Mouse (Mus musculus): Measurements from ENCODE around the gene Atp7b. TPM values are rescaled to one million over a fixed set of nuclear protein-coding genes. Genes with fewer than 3 reads are reported as not detected.

The Atp7b gene
- polyA plus RNA-seq (2014; fragmentation: Illumina TruSeq; extraction: RNeasy Lipid Tissue Mini Kit (QIAGEN cat#74804); ENCODE audit: low read depth, low replicate concordance): 0.94 TPM

GRCm38 (mm10) chr8:22059821-22060445 is at the start of gene Atp7b:
Gene Atp7b (minus strand): TSS chr8:22060305.

DNA sequence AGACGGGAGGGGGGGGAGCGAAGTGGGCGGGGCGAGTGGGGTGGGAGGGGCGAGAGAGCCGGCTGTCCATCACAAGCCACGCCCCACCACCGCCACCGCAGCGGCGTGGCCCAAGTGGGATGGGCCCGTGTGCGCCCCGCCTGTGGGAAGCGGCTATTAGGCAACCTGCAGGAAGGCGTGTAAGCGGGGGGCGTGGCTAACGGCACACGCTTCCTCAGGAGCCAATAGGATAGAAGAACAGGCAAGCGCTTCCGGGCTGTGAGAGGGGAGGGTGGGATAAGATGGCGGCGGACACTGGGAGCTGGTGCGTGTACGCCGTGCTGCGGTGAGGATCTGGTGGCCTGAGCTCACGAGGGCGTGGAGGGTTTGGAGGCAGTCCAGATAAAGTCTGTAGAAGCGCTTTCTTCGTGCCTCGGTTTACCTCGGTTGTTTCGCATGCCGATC is 363 bp upstream of the Atp7b start, which contains the start of gene Alg11:
TSS of gene Alg11 (plus strand) at position 276 of the 444 bp plus-strand sequence.

DNA sequence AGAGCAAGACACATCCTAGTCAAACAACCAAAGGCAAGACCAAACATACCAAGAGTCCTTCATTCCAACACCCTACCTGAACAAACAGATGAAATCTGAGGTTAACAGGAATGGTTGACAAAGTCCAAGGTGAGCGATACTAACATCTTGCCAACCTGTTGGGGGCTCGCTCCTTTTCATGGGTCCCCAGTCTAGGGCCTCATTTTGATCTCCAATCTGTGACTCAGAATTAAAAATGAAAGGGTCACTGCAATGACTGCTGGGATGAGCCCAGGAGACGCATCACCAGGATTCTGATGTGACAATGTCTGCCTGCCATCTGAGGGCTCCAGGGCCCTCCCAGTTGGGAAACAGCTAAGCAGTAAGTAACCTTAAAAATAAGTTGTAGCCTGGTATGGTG is 90.6 kb downstream of the Atp7b start, which contains the start of gene Ccdc70:
TSS of gene Ccdc70 (plus strand) at position 301 of the 400 bp plus-strand sequence.

DNA sequence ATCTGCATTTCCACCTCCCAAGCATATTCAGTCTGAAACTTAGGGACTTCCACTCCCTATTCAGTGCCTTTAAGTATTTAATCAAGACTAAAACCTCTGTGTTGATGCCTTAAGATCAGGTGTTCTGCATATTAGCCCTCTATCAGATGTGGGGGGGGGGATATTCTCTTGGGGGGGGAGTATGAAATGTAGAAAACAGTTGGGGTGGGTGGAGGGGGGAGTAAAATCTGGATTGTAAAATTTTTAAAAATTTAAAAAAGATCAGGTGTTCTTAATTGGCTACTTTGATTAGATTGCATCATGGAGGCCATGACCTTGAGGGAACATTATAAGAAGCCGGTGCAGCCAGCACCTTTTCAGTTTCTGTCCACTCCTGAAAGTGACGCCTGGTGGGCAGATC is 101.7 kb downstream of the Atp7b start, which contains the start of gene Fam90a1a:
TSS of gene Fam90a1a (plus strand) at position 301 of the 400 bp plus-strand sequence.

GRCm38 (mm10) chr8:21946462-21946861 is 113.6 kb downstream of the Atp7b start, which contains the start of gene Defb13:
Gene Defb13 (plus strand): TSS chr8:21946762.

Other genes starting within 250 kb of the Atp7b start
- gene Defb50, start 236.8 kb downstream of the Atp7b start, polyA plus RNA-seq (2014; fragmentation: Illumina TruSeq; extraction: RNeasy Lipid Tissue Mini Kit (QIAGEN cat#74804); ENCODE audit: low read depth, low replicate concordance): not detected
- not detected for gene Defb2, start 220.4 kb downstream of the Atp7b start, polyA plus RNA-seq (2014; fragmentation: Illumina TruSeq; extraction: RNeasy Lipid Tissue Mini Kit (QIAGEN cat#74804); ENCODE audit: low read depth, low replicate concordance)
- gene Defb10, start 201.4 kb downstream of the Atp7b start, polyA plus RNA-seq (2014; fragmentation: Illumina TruSeq; extraction: RNeasy Lipid Tissue Mini Kit (QIAGEN cat#74804); ENCODE audit: low read depth, low replicate concordance): not detected
- gene Defb9, start 174.9 kb downstream of the Atp7b start, polyA plus RNA-seq (2014; fragmentation: Illumina TruSeq; extraction: RNeasy Lipid Tissue Mini Kit (QIAGEN cat#74804); ENCODE audit: low read depth, low replicate concordance): not detected
- 11.2 TPM for gene Defb11, start 153.9 kb downstream of the Atp7b start, polyA plus RNA-seq (2014; fragmentation: Illumina TruSeq; extraction: RNeasy Lipid Tissue Mini Kit (QIAGEN cat#74804); ENCODE audit: low read depth, low replicate concordance)
- gene Defb15, start 127.6 kb downstream of the Atp7b start, polyA plus RNA-seq (2014; fragmentation: Illumina TruSeq; extraction: RNeasy Lipid Tissue Mini Kit (QIAGEN cat#74804); ENCODE audit: low read depth, low replicate concordance): 2.2 TPM
- gene Defb35, start 122.0 kb downstream of the Atp7b start, polyA plus RNA-seq (2014; fragmentation: Illumina TruSeq; extraction: RNeasy Lipid Tissue Mini Kit (QIAGEN cat#74804); ENCODE audit: low read depth, low replicate concordance): not detected
- not detected for gene Defb13, start 113.5 kb downstream of the Atp7b start, polyA plus RNA-seq (2014; fragmentation: Illumina TruSeq; extraction: RNeasy Lipid Tissue Mini Kit (QIAGEN cat#74804); ENCODE audit: low read depth, low replicate concordance)
- not detected for gene Fam90a1a, start 101.6 kb downstream of the Atp7b start, polyA plus RNA-seq (2014; fragmentation: Illumina TruSeq; extraction: RNeasy Lipid Tissue Mini Kit (QIAGEN cat#74804); ENCODE audit: low read depth, low replicate concordance)
- gene Ccdc70, start 90.5 kb downstream of the Atp7b start, polyA plus RNA-seq (2014; fragmentation: Illumina TruSeq; extraction: RNeasy Lipid Tissue Mini Kit (QIAGEN cat#74804); ENCODE audit: low read depth, low replicate concordance): 278 TPM
- gene Alg11, start 416 bp upstream of the Atp7b start, polyA plus RNA-seq (2014; fragmentation: Illumina TruSeq; extraction: RNeasy Lipid Tissue Mini Kit (QIAGEN cat#74804); ENCODE audit: low read depth, low replicate concordance): 19.0 TPM
- 1.1 TPM for gene Nek5, start 64.7 kb upstream of the Atp7b start, polyA plus RNA-seq (2014; fragmentation: Illumina TruSeq; extraction: RNeasy Lipid Tissue Mini Kit (QIAGEN cat#74804); ENCODE audit: low read depth, low replicate concordance)
- gene Nek3, start 106.1 kb upstream of the Atp7b start, polyA plus RNA-seq (2014; fragmentation: Illumina TruSeq; extraction: RNeasy Lipid Tissue Mini Kit (QIAGEN cat#74804); ENCODE audit: low read depth, low replicate concordance): 2.0 TPM
- 34.9 TPM for gene Ckap2, start 125.5 kb upstream of the Atp7b start, polyA plus RNA-seq (2014; fragmentation: Illumina TruSeq; extraction: RNeasy Lipid Tissue Mini Kit (QIAGEN cat#74804); ENCODE audit: low read depth, low replicate concordance)
- 30.8 TPM for gene Vps36, start 132.5 kb upstream of the Atp7b start, polyA plus RNA-seq (2014; fragmentation: Illumina TruSeq; extraction: RNeasy Lipid Tissue Mini Kit (QIAGEN cat#74804); ENCODE audit: low read depth, low replicate concordance)
- gene Thsd1, start 167.0 kb upstream of the Atp7b start, polyA plus RNA-seq (2014; fragmentation: Illumina TruSeq; extraction: RNeasy Lipid Tissue Mini Kit (QIAGEN cat#74804); ENCODE audit: low read depth, low replicate concordance): 0.69 TPM
- gene Tpte, start 223.1 kb upstream of the Atp7b start, polyA plus RNA-seq (2014; fragmentation: Illumina TruSeq; extraction: RNeasy Lipid Tissue Mini Kit (QIAGEN cat#74804); ENCODE audit: low read depth, low replicate concordance): 18.2 TPM

All from testis, adult 10 weeks (tissue).